Mouse (Mus musculus) stomach, postnatal 0 days (tissue): ENCODE results near the gene Tlx2. TPM values are rescaled to one million over a fixed set of nuclear protein-coding genes. Genes with fewer than 3 reads are reported as not detected.

Experiments
- ATAC-seq: fragments of 200-750 bp; cut with Nextera tagmentation; 2 replicates; pipeline ENCODE4 v1.8.0; 2017; ENCODE audit not compliant: low FRiP score, low TSS enrichment
- DNase-seq: peaks from one replicate; pipeline ENCODE4 v3.0.0-alpha.2; 2016; ENCODE audit warnings: low spot score
- H3K27ac ChIP-seq: fragments of 300-500 bp; sonication (generic); replicated peaks from 2 replicates; pipeline ENCODE4 v1.5.1; 2014; ENCODE audit warnings: mild to moderate bottlenecking, control low read depth
- H3K27me3 ChIP-seq: fragments of 300-500 bp; sonication (generic); 2 replicates; pipeline ENCODE4 v1.6.1; 2014; ENCODE audit warnings: low read length; ENCODE audit not compliant: control insufficient read depth, insufficient read depth
- H3K36me3 ChIP-seq: fragments of 300-500 bp; sonication (generic); 2 replicates; pipeline ENCODE4 v1.6.1; 2014; ENCODE audit warnings: low read length, mixed read lengths; ENCODE audit not compliant: control insufficient read depth, insufficient read depth
- H3K4me1 ChIP-seq: fragments of 300-500 bp; sonication (generic); replicated peaks from 2 replicates; pipeline ENCODE4 v1.6.1; 2014; ENCODE audit warnings: antibody characterized with exemption; ENCODE audit not compliant: control insufficient read depth, insufficient read depth
- H3K4me2 ChIP-seq: fragments of 300-500 bp; sonication (generic); replicated peaks from 2 replicates; pipeline ENCODE4 v1.6.1; 2014; ENCODE audit warnings: low read depth, mild to moderate bottlenecking, control low read depth, moderate library complexity
- H3K4me3 ChIP-seq: fragments of 300-500 bp; sonication (generic); 2 replicates; pipeline ENCODE4 v1.5.1; 2014; ENCODE audit warnings: low read depth, low read length, control low read depth
- H3K9ac ChIP-seq: fragments of 300-500 bp; sonication (generic); 2 replicates; pipeline ENCODE4 v1.6.1; 2014; ENCODE audit warnings: mild to moderate bottlenecking, low read length, control low read depth, mixed read lengths
- H3K9me3 ChIP-seq: fragments of 300-500 bp; sonication (generic); 2 replicates; pipeline ENCODE4 v1.6.1; 2016; ENCODE audit warnings: low read length; ENCODE audit not compliant: control insufficient read depth
- CTCF ChIP-seq: IDR thresholded peaks from 2 replicates; pipeline ENCODE4 v1.5.1; 2016; ENCODE audit warnings: antibody characterized with exemption, low read depth, mild to moderate bottlenecking, moderate library complexity
- EP300 ChIP-seq: optimal IDR thresholded peaks from 2 replicates; pipeline ENCODE3; 2016; ENCODE audit warnings: antibody characterized with exemption
- WGBS: fragments of 180-500 bp; shearing (Covaris S2); extraction: QIAGEN DNeasy Blood & Tissue Kit; methylation state at CpG from one replicate; pipeline ENCODE4 v1.1.7; 2014; 5-methylcytosine and 5-hydroxymethylcytosine counted together
- polyA plus RNA-seq: library from polyadenylated mRNA; unstranded; fragments of >200 nt; fragmentation: Nextera tagmentation; extraction: Ambion mirVana; gene quantifications from 2 replicates; pipeline ENCODE4 v1.2.1, GENCODE M21; 2015

The Tlx2 gene
- polyA plus RNA-seq, 1 experiment from 2014 or later, result 2.4 TPM

- H3K4me2 ChIP-seq, result no peak overlapping the region
- DNase-seq (no peak), ATAC-seq (no peak)
- no peak overlapping the region for H3K9ac ChIP-seq
- no peaks in the 10 kb centered on the region for H3K36me3 ChIP-seq
- no peaks in the 10 kb centered on the region for H3K27me3 ChIP-seq
- no peak overlapping the region for H3K27ac ChIP-seq
- H3K9me3 ChIP-seq, result no peaks in the 10 kb centered on the region
- H3K4me3 ChIP-seq, result no peak overlapping the region
- H3K4me1 ChIP-seq, result peaks cover 5% of the 10 kb centered on the region; the same call in 1 of the 2 replicates
- TF ChIP-seq EP300 (no peak), CTCF (no peak)
- 56% methylated on average over 2 of the region's 2 CpGs for WGBS
Measured at GRCm38 (mm10) chr6:83098411-83098810, 28.3 kb upstream of the Tlx2 start.

DNA sequence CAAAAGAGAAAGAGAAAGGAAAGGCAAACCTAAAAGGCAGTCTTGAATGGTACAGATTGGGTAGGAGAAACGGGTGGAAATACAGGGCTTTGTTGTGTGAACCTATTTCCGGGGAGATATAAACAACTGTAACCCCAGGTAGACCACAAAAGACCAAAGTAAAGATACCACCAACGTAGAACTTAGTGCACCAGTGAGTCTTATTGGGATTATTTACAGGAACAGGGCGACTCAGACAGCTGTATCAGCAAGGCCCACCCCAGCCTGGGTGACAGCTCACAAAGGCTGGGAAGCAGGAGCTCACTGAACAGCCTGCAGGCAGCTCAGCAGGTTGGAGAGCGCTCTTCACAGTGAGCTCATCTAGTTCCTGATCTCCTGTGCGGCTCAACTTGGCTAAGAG, 25.9 kb upstream of the Tlx2 start:
- Histone ChIP-seq H3K27ac (no peak overlapping the region), H3K4me3 (no peak overlapping the region), H3K9me3 (no peaks in the 10 kb centered on the region), H3K27me3 (no peaks in the 10 kb centered on the region), H3K4me2 (no peak overlapping the region), H3K9ac (no peak overlapping the region), H3K36me3 (no peaks in the 10 kb centered on the region), H3K4me1 (no peaks in the 10 kb centered on the region; the same call in 1 of the 2 replicates)
- DNase-seq (no peak), ATAC-seq (no peak)
- WGBS, result 42% methylated on average over 6 of the region's 6 CpGs
- no peak for TF ChIP-seq CTCF
- no peak for TF ChIP-seq EP300

GRCm38 (mm10) chr6:83092416-83093127, 22.5 kb upstream of the Tlx2 start:
- WGBS, result 27% methylated on average over 6 of the region's 6 CpGs
- no peak for TF ChIP-seq CTCF
- no peak for TF ChIP-seq EP300
- no peaks in the 10 kb centered on the region for H3K9me3 ChIP-seq
- H3K9ac ChIP-seq, result no peak overlapping the region
- no peak overlapping the region for H3K4me3 ChIP-seq
- peaks cover 9% of the 10 kb centered on the region; the same call in 1 of the 2 replicates for H3K27me3 ChIP-seq
- no peaks in the 10 kb centered on the region for H3K4me1 ChIP-seq
- no peak for DNase-seq
- H3K4me2 ChIP-seq, result no peak overlapping the region
- H3K36me3 ChIP-seq, result no peaks in the 10 kb centered on the region
- no peak for ATAC-seq
- no peak overlapping the region for H3K27ac ChIP-seq

DNA sequence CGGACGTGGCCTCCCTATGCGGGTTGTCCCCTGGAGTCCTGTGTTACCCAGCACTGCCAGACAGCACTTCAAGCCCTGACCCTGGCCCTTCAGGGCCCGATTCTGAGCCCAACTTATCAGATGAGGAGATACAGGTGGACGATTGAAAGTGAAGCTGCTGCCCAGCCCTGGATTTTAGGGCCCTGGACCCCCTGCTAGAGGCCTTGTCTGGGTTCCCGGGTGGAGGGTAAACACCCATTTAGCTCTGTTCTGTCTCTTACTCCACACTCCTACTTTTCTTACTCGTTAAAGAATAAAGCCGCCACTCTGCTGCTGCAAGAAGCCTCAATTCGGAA, 17.8 kb upstream of the Tlx2 start:
- no peak for ATAC-seq
- TF ChIP-seq CTCF (no peak), EP300 (no peak)
- Histone ChIP-seq H3K4me3 (peak overlapping the region; percentile 2; the same call in 1 of the 2 replicates), H3K27me3 (peaks cover 26% of the 10 kb centered on the region; the same call in 1 of the 2 replicates), H3K4me1 (no peaks in the 10 kb centered on the region), H3K27ac (no peak overlapping the region), H3K9ac (no peak overlapping the region), H3K9me3 (no peaks in the 10 kb centered on the region), H3K36me3 (no peaks in the 10 kb centered on the region), H3K4me2 (peak overlapping the region; percentile 23; the same call in 1 of the 2 replicates)
- DNase-seq, result no peak
- 16% methylated on average over 9 of the region's 9 CpGs for WGBS

GRCm38 (mm10) chr6:83087205-83087925, 17.3 kb upstream of the Tlx2 start:
- TF ChIP-seq EP300, result no peak
- TF ChIP-seq CTCF, result no peak
- ATAC-seq, result no peak
- Histone ChIP-seq H3K9ac (no peak overlapping the region), H3K27ac (no peak overlapping the region), H3K27me3 (peaks cover 26% of the 10 kb centered on the region; the same call in 1 of the 2 replicates), H3K4me2 (peak overlapping the region; percentile 23), H3K9me3 (no peaks in the 10 kb centered on the region), H3K4me1 (no peaks in the 10 kb centered on the region), H3K36me3 (no peaks in the 10 kb centered on the region), H3K4me3 (peak overlapping the region; percentile 2; the same call in 1 of the 2 replicates)
- DNase-seq, result no peak
- 7% methylated on average over 47 of the region's 47 CpGs for WGBS
